Mouse (Mus musculus) c-Kit-positive CD71-negative TER-119-negative erythroid progenitor cells, embryonic 14.5 days (primary cell): ENCODE results near the gene Cyp39a1.

Experiments
- DNase-seq: peaks from one replicate; pipeline ENCODE4 v3.0.0-alpha.2; 2013; ENCODE audit warnings: low read depth

Gene Cyp39a1

GRCm38 (mm10) chr17:43684086-43684485, 16.9 kb downstream of the Cyp39a1 start:
- no peak for DNase-seq

DNA sequence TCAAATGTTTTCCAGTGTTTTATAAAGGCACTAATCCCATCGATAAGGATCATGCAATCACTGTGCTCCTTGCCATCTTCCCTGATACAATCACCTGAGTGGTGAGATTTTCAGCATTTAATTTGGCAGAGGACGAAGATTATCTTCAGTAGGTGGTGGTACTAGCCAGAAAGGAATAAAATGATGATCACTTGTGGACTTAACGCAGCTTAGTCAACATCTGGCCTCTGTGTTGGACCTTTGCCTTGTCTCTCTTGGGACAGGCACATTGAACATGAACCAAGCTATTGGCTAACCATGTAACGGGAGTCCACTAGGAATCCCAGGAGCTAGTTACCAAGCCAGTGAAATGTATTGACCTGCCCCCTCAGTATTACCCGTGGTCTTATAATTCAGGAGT, 17.4 kb downstream of the Cyp39a1 start:
- no peak for DNase-seq

- no peak for DNase-seq
Observed at GRCm38 (mm10) chr17:43689591-43689990, 22.4 kb downstream of the Cyp39a1 start.

GRCm38 (mm10) chr17:43698997-43699649, 31.9 kb downstream of the Cyp39a1 start:
- peak; percentile 75 for DNase-seq

GRCm38 (mm10) chr17:43701060-43701459, 33.8 kb downstream of the Cyp39a1 start:
- peak; percentile 48 for DNase-seq

DNA sequence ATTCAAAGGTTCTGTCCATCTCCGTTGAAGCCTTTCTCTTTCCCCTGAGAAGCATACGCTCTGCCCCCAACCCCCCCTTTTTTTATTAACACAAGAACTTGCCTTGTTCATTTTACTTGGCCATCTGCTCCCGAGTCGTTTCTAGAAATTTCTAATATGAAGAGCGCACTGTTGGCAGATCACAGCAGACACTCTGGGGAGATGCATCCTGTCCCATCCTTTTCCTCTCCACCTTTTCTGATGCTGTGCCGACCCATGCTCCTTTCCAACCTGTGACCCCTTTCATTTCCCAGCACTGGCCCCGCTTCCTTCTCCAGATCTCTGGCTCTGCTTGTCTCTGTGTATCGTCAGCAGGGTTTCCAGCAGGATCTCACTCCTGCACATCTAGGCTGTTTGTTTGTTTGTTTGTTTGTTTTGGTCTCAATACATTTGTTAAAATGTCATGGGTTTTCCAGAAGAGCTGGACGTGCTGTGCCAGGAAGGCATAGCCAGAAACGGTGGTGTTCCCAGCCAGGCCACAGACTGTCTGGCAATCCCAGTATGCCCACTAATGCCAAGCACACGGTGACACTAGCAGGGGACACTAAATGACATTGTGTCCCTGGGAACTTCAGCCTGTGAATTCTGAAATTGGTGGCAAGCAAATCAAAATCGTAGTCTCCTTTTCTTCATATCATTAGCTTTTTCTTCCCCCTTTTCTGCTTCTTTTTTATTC, 37.1 kb downstream of the Cyp39a1 start:
- no peak for DNase-seq

DNA sequence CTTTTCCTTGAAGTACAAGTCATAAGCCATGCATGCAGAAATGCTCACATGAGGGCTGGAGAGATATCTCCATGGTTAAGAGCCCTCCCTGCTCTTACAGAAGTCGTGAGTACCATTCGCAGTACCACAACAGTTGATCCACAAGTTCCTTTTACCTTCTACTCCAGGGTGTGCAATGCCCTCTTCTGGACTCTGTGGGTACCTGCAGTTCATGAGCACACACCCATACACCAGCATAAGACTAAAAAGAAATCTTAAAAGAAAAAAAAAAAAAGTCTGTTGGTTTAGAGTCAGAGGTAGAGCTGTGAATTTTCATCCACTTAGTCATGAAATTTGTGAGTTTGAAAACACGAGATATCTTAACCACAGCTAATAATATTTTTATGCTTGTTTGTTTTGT, 39.5 kb downstream of the Cyp39a1 start:
- DNase-seq = no peak

DNA sequence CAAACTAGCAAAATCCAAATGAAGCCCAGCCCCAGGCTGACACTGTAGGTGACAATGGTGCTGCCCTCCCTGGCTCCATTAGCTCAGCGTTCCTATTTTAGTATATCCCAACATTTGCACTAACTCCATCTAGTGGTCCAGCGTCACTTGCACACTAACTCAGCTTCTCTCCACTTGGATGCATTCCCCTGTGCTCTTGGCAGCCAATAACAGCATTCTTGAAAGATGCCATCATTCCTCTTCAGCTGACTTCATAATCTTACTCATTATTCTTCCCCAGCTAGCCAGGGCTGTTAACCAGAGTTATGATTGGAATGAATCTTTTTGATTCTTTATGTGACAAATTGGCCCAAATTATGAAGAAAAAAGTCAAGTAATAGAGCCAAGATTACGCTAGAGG, 40.0 kb downstream of the Cyp39a1 start:
- DNase-seq = no peak

DNA sequence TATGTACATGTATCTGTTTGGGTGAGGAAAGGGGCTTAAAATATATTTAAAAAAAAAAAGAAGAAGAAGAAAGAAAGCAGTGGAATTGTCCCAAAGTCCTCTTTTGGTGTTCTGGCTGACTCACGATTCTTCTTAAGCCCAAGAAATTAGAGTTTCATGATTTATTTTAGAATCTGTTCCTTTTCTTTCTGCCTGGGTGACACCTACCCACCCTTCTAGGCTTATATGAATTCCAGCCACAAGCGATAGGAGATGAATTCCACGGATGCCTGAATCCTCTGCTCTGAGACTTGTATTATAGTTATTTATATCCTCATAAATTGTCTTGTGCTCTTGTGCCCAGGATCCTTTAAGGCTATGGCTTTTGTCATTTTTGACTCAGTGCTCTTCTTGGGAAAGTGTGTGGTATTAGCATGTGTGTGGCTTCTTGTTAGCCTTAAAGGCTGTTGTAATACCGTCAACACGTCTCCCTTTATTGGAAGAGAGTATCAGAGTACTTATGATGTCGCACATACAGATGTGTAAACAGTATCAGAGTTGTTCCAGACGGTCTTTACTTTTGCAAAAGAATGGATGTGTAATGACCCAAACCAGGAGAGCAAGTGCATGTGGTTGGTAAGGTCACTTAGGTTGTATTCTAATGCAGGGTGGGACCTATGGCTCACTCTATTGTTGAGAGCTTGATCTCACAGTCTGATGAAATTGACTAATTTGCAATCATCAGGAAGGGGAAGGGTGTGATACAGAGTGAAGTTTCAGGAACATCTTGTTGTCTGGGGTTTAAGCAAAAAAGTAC, 44.5 kb downstream of the Cyp39a1 start:
- DNase-seq = no peak

- DNase-seq = no peak
Observed at GRCm38 (mm10) chr17:43714191-43714590, 47.0 kb downstream of the Cyp39a1 start.

DNA sequence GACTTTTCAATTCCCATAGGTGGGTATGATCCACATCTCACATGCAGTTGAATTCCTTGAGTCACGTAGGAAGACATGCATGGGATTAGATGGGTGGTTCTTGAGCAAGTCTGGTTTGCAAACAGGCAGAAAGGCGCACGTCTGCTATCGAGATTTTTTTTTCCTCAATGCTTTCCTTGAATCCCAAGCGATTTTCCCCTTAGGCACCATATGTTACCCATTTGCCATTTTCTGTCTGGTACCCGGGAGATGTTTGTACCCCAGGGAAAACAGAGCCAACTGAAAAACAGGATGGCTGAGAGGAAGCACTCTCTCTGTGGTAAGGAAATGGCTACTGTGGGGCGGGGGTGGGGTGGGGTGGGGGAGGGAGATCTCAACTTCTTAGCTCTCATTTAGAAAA, 49.4 kb downstream of the Cyp39a1 start:
- no peak for DNase-seq

DNA sequence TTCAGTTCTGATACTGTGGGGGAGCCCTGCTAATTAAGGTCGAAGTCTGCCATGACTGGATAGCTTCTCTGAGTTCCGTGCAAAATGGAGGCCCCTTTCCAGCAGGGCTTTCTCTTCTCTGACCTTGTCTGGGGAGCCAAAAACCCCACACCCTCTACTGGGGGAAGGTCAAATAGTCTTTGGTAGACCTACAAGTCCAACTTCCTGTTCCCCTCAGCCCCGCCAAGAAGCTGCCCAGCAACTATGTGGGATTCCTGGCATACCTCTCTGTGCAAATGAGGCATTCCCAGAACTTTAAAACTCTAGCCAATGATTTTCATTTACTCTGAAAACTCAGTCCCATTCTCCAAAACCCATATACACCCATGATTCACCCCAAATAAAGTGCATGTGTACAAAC, 52.2 kb downstream of the Cyp39a1 start:
- no peak for DNase-seq

DNA sequence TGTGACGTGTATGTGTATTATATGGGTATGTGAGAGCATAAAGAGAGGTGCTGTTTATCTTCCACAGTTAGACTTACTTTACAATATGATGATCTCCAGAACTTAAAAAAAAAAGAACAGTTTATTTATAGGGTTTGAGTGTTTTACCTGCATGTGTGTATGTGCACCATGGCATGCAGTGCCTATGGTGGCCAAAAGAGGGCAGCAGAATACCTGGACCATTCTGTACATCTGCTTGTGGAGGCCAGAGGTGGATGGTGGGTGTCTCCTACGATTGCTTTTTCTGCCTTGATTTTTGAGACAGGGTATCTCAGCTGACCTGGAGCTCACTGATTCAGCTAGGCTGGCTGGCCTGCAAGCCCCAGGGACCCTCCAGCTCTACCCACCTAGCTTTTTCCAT, 57.3 kb downstream of the Cyp39a1 start:
- DNase-seq = no peak

GRCm38 (mm10) chr17:43731327-43731726, 64.1 kb downstream of the Cyp39a1 start:
- DNase-seq = no peak

GRCm38 (mm10) chr17:43731976-43732375, 64.8 kb downstream of the Cyp39a1 start:
- DNase-seq = no peak

DNA sequence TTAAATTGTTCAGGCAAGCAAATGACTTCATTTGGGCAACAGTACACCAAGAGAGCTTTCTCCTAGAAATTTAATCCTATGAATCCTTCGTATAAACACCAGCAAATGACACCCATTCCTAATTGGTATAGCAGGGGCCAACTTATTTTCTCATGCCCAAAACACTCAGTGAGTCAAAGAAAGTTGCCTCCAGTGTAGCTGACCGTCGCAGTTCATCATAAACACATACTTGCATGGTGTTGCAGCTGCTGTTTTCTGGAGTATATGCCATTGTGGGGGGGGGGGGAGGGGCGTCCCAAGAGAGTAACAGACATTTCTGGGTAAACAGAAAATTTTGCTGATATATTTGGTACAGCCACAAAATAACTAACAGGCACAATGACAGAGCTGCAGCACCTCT, 67.0 kb downstream of the Cyp39a1 start:
- DNase-seq = no peak

DNA sequence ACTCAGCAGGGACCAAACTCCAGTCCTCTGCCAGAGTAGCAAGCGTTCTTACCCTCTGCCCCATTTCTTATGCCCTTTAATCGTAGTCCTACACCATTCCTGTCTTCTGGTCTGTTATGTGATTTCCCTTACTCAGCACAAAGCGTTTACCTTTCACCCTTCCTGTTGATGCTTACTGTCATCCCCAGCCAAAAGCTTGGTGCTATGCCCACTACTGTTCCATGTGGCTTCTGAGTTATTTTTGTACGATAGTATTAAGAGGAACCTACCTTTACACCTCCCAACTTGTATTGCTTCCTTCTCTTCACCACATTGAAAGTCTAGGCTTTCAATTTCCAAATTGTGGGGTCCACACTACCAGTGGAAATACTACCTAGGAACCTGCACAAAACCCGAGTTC, 76.7 kb downstream of the Cyp39a1 start:
- no peak for DNase-seq

GRCm38 (mm10) chr17:43744425-43744824, 77.2 kb downstream of the Cyp39a1 start:
- no peak for DNase-seq

DNA sequence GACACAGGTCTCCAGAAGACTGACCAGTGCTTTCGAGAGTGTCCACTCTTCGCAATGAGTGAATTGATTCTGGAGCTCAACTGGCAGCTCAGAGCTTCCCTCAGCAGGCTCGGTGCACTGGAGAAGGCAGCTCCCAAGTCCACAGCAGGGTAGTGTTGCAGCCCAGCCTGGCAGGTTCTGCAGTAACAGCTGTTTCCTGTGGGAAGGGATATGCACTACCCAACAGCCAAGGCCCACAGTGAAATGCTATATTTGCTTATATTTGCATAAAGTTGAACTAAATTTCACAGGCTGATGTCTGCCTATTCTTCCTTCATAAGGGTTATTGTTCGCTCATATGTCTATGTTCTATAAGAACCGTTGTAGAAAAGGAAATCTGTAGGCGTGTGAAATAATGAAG, 83.9 kb downstream of the Cyp39a1 start:
- no peak for DNase-seq

- no peak for DNase-seq
Observed at GRCm38 (mm10) chr17:43752811-43753210, 85.6 kb downstream of the Cyp39a1 start.

DNA sequence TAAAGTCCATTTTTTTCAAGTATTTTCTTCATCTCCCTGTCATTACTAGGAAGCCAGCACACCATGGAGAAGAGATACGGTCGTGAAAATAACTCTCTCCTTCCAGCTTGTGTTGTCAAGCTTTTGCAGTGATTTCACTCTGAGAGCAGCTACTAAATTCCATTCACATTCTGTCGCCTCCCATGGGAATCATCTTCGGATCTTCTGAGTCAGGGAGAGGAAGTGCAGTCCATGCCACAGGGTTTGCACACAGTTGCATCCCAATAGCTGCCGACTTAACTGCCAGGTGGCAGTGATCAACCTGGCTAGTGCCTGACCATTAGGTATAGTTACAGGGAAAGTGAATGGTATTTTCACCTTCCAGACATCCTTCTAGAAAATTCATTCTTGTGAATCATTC, 87.5 kb downstream of the Cyp39a1 start:
- no peak for DNase-seq

GRCm38 (mm10) chr17:43758607-43759259, 91.5 kb downstream of the Cyp39a1 start:
- DNase-seq = peak; percentile 6

GRCm38 (mm10) chr17:43784531-43784930, 117.3 kb downstream of the Cyp39a1 start:
- no peak for DNase-seq
